Mouse (Mus musculus): ENCODE measurements around the gene Arl15. TPM values are rescaled to one million over a fixed set of nuclear protein-coding genes. Genes with fewer than 3 reads are reported as not detected.

Arl15 gene
- polyA plus RNA-seq, 1 experiment from 2014 or later: 16.3 TPM

DNA sequence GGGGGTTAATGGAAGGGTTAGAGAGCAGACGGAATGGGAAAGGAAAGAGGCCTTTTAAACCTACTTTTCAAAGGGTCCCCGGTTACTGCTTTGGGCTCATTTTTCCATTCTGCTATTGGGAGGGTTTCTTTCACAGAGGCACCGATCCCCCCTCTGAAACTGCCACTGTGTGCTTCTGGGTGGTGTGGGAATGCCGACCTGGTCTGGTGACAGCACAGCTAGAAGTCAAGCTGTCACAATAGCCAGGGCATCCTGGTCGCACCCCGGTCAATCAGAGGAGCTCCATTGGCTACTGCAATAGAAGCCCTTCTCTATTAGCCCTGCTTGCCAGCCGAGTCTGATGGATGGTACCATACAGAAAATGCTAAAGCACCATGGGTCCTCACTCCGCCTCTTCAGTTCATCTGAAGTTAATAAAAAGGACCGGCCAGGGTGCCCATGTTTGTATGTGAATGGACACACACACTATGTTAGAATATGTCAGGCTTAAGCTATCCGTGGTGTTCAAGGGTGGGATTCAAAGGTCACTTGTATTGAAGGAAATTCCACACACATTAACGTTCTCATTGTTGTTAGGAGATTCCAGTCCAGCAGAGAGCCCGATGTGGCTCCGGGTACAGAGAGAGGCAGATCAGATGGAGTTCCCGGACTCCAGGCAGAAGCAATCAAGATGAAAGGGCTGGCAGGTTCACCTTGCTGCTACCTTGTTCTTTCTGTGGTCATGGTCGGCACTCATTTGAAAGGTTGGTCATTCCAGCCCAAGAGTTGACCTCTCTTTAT is 258.3 kb downstream of the Arl15 start:
- ATAC-seq (ENCODE audit: low FRiP score): no peak
- no peak overlapping the region for H3K4me2 ChIP-seq
- 18% methylated on average over 15 of the region's 15 CpGs for WGBS
- no peak overlapping the region for H3K4me3 ChIP-seq (replicated peaks)
- no peak overlapping the region for H3K27ac ChIP-seq (replicated peaks)
- no peak overlapping the region for H3K9ac ChIP-seq (replicated peaks)
- H3K27me3 ChIP-seq (replicated peaks): no peaks in the 10 kb centered on the region
- H3K36me3 ChIP-seq: no peaks in the 10 kb centered on the region
- peaks cover 10% of the 10 kb centered on the region for H3K4me1 ChIP-seq
- no peaks in the 10 kb centered on the region for H3K9me3 ChIP-seq (replicated peaks)

DNA sequence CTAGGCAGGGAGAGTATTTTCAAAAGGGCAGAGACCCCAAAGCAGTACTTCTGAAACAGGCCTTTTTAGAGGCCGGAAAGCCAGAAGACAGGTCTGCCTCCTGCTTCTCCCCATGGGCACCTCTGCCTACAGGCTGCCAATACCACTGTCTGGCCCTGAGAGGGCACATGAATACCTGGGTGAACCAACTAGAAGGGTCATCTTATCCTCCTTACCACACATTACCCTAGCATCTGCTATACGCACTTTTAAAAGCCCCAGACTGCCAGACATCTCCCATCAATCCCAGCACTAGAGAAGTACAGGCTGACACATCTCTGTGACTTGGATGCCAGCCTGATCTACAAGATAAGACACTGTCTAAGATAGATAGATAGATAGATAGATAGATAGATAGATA is 259.0 kb downstream of the Arl15 start:
- H3K36me3 ChIP-seq: no peaks in the 10 kb centered on the region

DNA sequence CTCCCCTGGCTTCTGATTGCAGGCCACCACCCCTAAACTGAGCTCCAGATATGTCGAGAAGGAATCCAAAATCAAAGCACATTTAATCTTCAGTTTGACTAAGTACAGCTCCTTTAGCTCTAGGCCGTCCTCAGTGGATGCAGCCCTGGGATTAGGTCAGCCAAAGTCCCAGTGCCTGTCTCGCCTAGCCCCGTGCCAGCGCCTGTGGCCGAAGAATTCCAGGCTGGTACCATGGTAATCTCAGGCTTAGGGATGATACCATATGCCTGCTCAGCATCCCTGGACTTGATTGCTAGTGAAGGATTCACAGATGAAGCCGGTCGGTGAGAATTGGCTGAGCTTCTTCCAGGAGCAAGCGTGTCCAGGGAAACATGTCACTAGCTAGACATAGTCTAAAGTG is 261.4 kb downstream of the Arl15 start:
- ATAC-seq (ENCODE audit: low FRiP score): no peak
- no peak overlapping the region for H3K4me3 ChIP-seq (replicated peaks)
- WGBS: 70% methylated on average over 9 of the region's 9 CpGs
- H3K27me3 ChIP-seq (replicated peaks): no peaks in the 10 kb centered on the region
- no peak overlapping the region for H3K9ac ChIP-seq (replicated peaks)
- no peak overlapping the region for H3K27ac ChIP-seq (replicated peaks)
- no peaks in the 10 kb centered on the region for H3K9me3 ChIP-seq (replicated peaks)
- no peaks in the 10 kb centered on the region for H3K36me3 ChIP-seq
- peaks cover 10% of the 10 kb centered on the region for H3K4me1 ChIP-seq
- no peak overlapping the region for H3K4me2 ChIP-seq

More for the DNA sequence above, 259.0 kb downstream of the Arl15 start:
- ATAC-seq (ENCODE audit: low FRiP score): no peak
- Histone ChIP-seq H3K27me3 (replicated peaks) (no peaks in the 10 kb centered on the region), H3K9ac (replicated peaks) (no peak overlapping the region), H3K4me3 (replicated peaks) (no peak overlapping the region), H3K9me3 (replicated peaks) (no peaks in the 10 kb centered on the region), H3K4me1 (peaks cover 10% of the 10 kb centered on the region), H3K27ac (replicated peaks) (no peak overlapping the region), H3K4me2 (no peak overlapping the region)
- WGBS: 90% methylated on average over 2 of the region's 2 CpGs

DNA sequence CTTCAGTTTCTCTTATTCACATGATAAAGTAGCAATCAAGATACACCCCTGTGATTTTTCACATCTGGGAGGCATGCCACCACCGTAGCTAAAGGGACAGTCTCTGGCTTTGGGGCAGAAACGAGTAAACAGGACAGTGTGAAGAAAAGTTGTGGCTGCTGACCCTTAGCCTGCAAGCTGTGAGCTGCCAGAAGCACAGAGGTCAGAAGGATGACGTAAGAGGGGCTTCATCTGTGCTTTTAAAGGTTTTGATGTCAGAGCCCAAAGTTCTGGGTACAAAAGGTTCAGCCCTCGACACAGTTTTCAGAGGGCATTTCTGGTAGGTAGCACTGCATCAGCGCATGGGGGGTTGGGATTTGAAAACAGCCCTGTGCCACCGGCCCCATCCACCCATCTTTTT is 266.0 kb downstream of the Arl15 start:
- ATAC-seq (ENCODE audit: low FRiP score): no peak
- Histone ChIP-seq H3K4me1 (no peaks in the 10 kb centered on the region), H3K36me3 (no peaks in the 10 kb centered on the region), H3K4me3 (replicated peaks) (no peak overlapping the region), H3K9me3 (replicated peaks) (no peaks in the 10 kb centered on the region), H3K27ac (replicated peaks) (no peak overlapping the region), H3K27me3 (replicated peaks) (no peaks in the 10 kb centered on the region), H3K4me2 (no peak overlapping the region), H3K9ac (replicated peaks) (no peak overlapping the region)
- WGBS: 80% methylated on average over 6 of the region's 6 CpGs

DNA sequence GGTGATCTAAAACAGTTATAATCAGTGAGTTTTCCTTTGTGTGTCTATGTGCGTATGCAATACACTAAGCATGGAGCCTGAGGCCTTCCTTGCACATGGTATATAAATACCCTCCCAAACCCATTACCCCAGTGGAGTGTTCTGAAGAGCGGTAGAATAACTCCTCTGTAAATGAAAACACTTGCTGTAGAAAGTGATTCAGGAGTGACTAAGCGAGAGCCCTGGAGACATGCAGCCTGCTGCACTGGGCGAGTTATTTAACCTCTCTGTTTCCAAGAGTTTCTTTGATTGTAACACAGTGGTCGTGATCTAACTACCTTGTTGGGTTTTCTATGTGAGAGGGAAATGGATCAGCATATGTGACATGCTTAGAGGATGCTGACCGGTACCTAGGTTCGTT is 266.9 kb downstream of the Arl15 start:
- no peaks in the 10 kb centered on the region for H3K9me3 ChIP-seq (replicated peaks)
- ATAC-seq (ENCODE audit: low FRiP score): no peak
- WGBS: 92% methylated on average over 7 of the region's 7 CpGs
- no peak overlapping the region for H3K4me2 ChIP-seq
- H3K4me1 ChIP-seq: no peaks in the 10 kb centered on the region
- H3K27ac ChIP-seq (replicated peaks): no peak overlapping the region
- no peak overlapping the region for H3K9ac ChIP-seq (replicated peaks)
- H3K4me3 ChIP-seq (replicated peaks): no peak overlapping the region
- H3K27me3 ChIP-seq (replicated peaks): no peaks in the 10 kb centered on the region
- no peaks in the 10 kb centered on the region for H3K36me3 ChIP-seq

DNA sequence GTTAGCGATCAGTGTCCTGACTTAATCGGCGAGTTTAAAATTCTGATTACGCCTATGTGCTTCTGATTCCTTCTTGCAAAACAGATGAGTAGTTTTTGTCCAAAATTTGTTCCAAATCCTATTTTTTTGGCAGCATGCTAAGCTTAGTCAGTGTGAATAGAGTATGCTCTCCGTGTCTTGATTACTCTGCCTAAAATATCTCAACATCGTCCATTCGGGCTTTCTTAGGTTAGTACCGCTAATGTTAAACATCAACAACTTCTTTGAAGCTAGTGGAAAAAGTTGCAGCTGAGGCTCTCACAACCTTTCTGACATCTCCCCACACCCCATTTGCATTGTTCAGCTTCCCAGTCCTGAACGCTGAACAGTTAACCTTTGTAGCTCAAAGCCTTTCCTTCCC is 269.8 kb downstream of the Arl15 start:
- H3K27me3 ChIP-seq (replicated peaks): no peaks in the 10 kb centered on the region
- no peaks in the 10 kb centered on the region for H3K4me1 ChIP-seq
- no peaks in the 10 kb centered on the region for H3K36me3 ChIP-seq
- no peak overlapping the region for H3K4me3 ChIP-seq (replicated peaks)
- H3K4me2 ChIP-seq: no peak overlapping the region
- H3K27ac ChIP-seq (replicated peaks): no peak overlapping the region
- no peak for ATAC-seq (ENCODE audit: low FRiP score)
- H3K9ac ChIP-seq (replicated peaks): no peak overlapping the region
- WGBS: 87% methylated on average over 9 of the region's 9 CpGs
- no peaks in the 10 kb centered on the region for H3K9me3 ChIP-seq (replicated peaks)

DNA sequence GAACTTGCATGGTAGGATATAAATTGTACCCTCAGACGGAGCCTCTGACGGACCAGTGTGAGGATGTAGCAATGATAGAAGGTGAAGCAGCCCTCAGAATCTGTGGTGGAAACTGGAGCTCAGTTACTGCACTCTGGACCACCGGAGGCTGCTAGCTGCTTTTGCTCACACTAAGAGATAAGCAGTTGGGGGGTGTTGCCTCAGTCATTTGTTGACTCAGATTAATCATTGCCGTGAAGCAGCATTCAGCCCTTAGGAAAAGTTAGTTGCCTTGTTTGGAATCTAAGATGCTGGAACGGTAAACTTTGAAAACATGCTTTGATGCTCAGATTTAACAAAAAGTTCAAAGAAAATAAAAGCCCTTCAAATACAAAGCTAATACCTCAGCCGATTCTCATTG is 270.7 kb downstream of the Arl15 start:
- Histone ChIP-seq H3K9ac (replicated peaks) (no peak overlapping the region), H3K4me1 (no peaks in the 10 kb centered on the region), H3K9me3 (replicated peaks) (no peaks in the 10 kb centered on the region), H3K27ac (replicated peaks) (no peak overlapping the region), H3K36me3 (no peaks in the 10 kb centered on the region), H3K4me3 (replicated peaks) (no peak overlapping the region), H3K4me2 (no peak overlapping the region), H3K27me3 (replicated peaks) (no peaks in the 10 kb centered on the region)
- no peak for ATAC-seq (ENCODE audit: low FRiP score)
- 50% methylated on average over 6 of the region's 6 CpGs for WGBS

DNA sequence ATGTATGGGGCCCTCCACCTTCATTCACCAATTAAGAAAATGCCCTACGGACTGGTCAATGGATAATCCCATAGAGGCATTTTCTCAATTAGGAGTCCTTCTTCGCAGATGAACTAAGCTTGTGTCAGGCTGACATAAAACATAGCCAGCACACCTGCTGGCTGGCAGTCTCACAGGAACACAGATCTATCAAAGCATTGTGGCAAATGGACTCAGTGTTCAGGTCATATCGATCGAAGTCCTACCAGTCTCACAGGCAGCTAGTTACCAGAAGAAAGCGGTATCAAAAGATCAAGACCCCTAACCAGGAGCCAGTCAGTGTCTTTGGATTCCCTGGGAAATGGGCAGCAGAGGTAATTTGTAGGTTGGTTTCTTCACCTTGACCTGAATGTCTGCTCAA is 274.1 kb downstream of the Arl15 start:
- Histone ChIP-seq H3K4me2 (no peak overlapping the region), H3K9me3 (replicated peaks) (no peaks in the 10 kb centered on the region), H3K36me3 (no peaks in the 10 kb centered on the region), H3K4me3 (replicated peaks) (no peak overlapping the region), H3K4me1 (no peaks in the 10 kb centered on the region), H3K27ac (replicated peaks) (no peak overlapping the region), H3K9ac (replicated peaks) (no peak overlapping the region), H3K27me3 (replicated peaks) (no peaks in the 10 kb centered on the region)
- ATAC-seq (ENCODE audit: low FRiP score): no peak
- 92% methylated on average over 5 of the region's 5 CpGs for WGBS

DNA sequence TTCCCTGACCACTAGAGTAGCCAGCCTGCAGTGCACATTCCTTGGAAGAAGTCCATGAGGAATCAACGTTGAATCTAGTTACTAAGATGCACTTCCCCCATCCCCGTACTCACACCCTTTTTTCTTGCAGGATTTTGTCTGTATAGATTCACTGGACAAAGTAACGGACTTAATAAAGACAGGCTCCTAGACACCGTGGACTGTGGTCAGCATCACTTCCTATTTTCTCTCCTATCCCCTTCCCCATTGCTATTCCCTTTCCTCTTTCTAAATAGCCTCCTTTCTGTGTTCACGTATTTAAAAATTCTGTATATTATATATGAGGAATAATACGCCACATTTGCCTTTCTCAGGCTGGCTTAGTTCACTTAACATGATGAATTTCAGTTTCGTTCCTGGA is 277.1 kb downstream of the Arl15 start:
- Histone ChIP-seq H3K4me3 (replicated peaks) (no peak overlapping the region), H3K9ac (replicated peaks) (no peak overlapping the region), H3K9me3 (replicated peaks) (no peaks in the 10 kb centered on the region), H3K4me1 (no peaks in the 10 kb centered on the region), H3K36me3 (no peaks in the 10 kb centered on the region), H3K4me2 (no peak overlapping the region), H3K27ac (replicated peaks) (no peak overlapping the region), H3K27me3 (replicated peaks) (no peaks in the 10 kb centered on the region)
- 95% methylated on average over 7 of the region's 7 CpGs for WGBS
- ATAC-seq (ENCODE audit: low FRiP score): no peak

DNA sequence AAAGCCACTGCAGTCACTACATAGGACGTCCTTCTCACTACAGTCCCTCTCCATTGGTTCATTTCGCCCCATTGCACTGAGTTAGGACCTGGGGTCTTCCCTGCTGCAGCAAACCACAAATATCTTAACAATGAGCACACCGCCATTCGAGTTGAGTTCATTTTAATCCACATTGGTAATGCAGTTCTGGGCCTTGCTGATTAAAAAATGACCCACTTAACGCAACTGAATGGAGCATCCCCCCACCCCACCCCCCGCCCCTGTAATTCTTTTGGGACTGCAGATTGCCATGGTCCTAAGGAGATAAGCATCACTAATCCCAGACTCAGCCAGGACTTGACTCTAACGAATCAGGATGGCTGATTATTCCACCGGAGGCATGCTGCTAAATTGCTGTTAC is 280.2 kb downstream of the Arl15 start:
- H3K9ac ChIP-seq (replicated peaks): no peak overlapping the region
- peaks cover 11% of the 10 kb centered on the region; the same call in 1 of the 2 replicates for H3K4me1 ChIP-seq
- H3K4me3 ChIP-seq (replicated peaks): no peak overlapping the region
- WGBS: 42% methylated on average over 8 of the region's 8 CpGs
- no peaks in the 10 kb centered on the region for H3K27me3 ChIP-seq (replicated peaks)
- H3K27ac ChIP-seq (replicated peaks): no peak overlapping the region
- H3K9me3 ChIP-seq (replicated peaks): no peaks in the 10 kb centered on the region
- H3K4me2 ChIP-seq: no peak overlapping the region
- no peaks in the 10 kb centered on the region for H3K36me3 ChIP-seq
- ATAC-seq (ENCODE audit: low FRiP score): no peak

DNA sequence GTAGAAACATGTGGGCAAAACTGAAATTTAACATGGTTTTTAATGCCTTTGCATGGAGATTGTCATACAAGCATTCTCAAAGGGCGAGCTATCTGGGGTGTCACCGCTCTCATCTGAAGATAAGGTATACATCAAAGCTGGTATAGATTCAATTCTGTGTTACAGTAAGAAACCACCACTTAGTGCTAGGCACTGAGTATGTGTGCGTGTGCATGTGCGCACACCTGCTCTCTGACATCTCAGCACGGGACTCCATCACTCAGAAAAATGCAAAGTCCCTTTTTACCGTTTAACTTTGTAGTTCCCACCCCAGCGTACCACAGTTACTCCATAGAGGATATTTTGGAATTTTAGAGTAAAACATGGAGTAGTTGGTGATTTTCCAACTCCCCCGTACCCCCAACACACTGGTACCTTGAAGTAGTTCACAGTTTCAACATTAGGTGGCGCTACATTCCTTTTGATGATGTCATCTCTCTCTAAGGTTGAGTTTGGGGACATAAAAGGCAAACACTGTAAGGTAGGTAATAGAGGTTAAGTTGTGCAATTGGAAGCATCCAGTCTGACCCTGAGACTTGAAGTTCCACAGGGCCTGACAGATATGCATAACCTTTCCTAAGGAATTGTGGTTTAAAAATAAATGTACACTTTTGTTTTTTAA is 281.5 kb downstream of the Arl15 start:
- ATAC-seq (ENCODE audit: low FRiP score): peak; percentile 27; the same call in 1 of the 2 replicates
- WGBS: 75% methylated on average over 9 of the region's 9 CpGs
- no peak overlapping the region for H3K4me2 ChIP-seq
- no peak overlapping the region for H3K27ac ChIP-seq (replicated peaks)
- H3K27me3 ChIP-seq (replicated peaks): no peaks in the 10 kb centered on the region
- peaks cover 11% of the 10 kb centered on the region; the same call in 1 of the 2 replicates for H3K4me1 ChIP-seq
- H3K36me3 ChIP-seq: no peaks in the 10 kb centered on the region
- no peak overlapping the region for H3K9ac ChIP-seq (replicated peaks)
- H3K4me3 ChIP-seq (replicated peaks): no peak overlapping the region
- no peaks in the 10 kb centered on the region for H3K9me3 ChIP-seq (replicated peaks)

DNA sequence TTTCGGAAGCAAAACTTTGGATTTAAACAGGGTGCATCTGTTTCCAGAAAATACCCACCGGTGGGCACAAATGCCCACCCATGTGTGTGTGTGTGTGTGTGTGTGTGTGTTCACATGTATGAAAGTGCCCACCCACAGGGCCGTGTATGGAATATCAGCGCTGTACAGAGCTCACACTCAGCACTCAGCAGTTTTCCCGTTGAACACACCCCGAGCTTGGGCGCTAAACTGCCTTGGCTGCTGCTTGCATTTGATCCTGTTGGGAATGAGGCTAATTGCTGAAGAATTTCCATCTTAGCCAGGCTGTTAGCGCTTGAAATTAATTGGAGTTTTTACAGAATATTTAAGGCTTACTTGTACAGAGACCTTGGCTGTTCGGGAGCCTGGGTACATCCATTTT is 282.9 kb downstream of the Arl15 start:
- Histone ChIP-seq H3K36me3 (no peaks in the 10 kb centered on the region), H3K4me3 (replicated peaks) (no peak overlapping the region), H3K9me3 (replicated peaks) (no peaks in the 10 kb centered on the region), H3K27ac (replicated peaks) (no peak overlapping the region), H3K4me2 (no peak overlapping the region), H3K27me3 (replicated peaks) (no peaks in the 10 kb centered on the region), H3K9ac (replicated peaks) (no peak overlapping the region), H3K4me1 (peaks cover 11% of the 10 kb centered on the region; the same call in 1 of the 2 replicates)
- ATAC-seq (ENCODE audit: low FRiP score): 0 out of 2 replicates have a peak, but pooled peaks have one; percentile 58
- WGBS: 70% methylated on average over 9 of the region's 9 CpGs

Data from neural tube, embryonic 15.5 days (tissue).